Mouse (Mus musculus): ENCODE results near the gene a.

The a gene

GRCm38 (mm10) chr2:154776496-154776895, 14.7 kb upstream of the a start:
- in situ Hi-C loops (cut with MboI; ENCODE audit: low pct_unique_long_range_greater_than_20kb in 1 of 2, low sequenced_read_pairs in 2 of 2, unreplicated experiment in 1 of 2) = no loop called here

- in situ Hi-C loops (cut with MboI; ENCODE audit: low pct_unique_long_range_greater_than_20kb in 1 of 2, low sequenced_read_pairs in 2 of 2, unreplicated experiment in 1 of 2) = no loop called here
Observed at GRCm38 (mm10) chr2:154779648-154780047, 11.6 kb upstream of the a start.

- in situ Hi-C loops (cut with MboI; ENCODE audit: low pct_unique_long_range_greater_than_20kb in 1 of 2, low sequenced_read_pairs in 2 of 2, unreplicated experiment in 1 of 2) = no loop called here
Observed at GRCm38 (mm10) chr2:154782361-154782760, 8.8 kb upstream of the a start.

GRCm38 (mm10) chr2:154782856-154783650, 8.1 kb upstream of the a start:
- in situ Hi-C loops (cut with MboI; ENCODE audit: low pct_unique_long_range_greater_than_20kb in 1 of 2, low sequenced_read_pairs in 2 of 2, unreplicated experiment in 1 of 2) = no loop called here

GRCm38 (mm10) chr2:154785284-154785683, 5.9 kb upstream of the a start:
- in situ Hi-C loops (cut with MboI; ENCODE audit: low pct_unique_long_range_greater_than_20kb in 1 of 2, low sequenced_read_pairs in 2 of 2, unreplicated experiment in 1 of 2) = no loop called here

- in situ Hi-C loops (cut with MboI; ENCODE audit: low pct_unique_long_range_greater_than_20kb in 1 of 2, low sequenced_read_pairs in 2 of 2, unreplicated experiment in 1 of 2) = no loop called here
Observed at GRCm38 (mm10) chr2:154786187-154786586, 5.0 kb upstream of the a start.

GRCm38 (mm10) chr2:154786776-154787175, 4.4 kb upstream of the a start:
- in situ Hi-C loops (cut with MboI; ENCODE audit: low pct_unique_long_range_greater_than_20kb in 1 of 2, low sequenced_read_pairs in 2 of 2, unreplicated experiment in 1 of 2) = no loop called here

GRCm38 (mm10) chr2:154789381-154789780, 1.8 kb upstream of the a start:
- in situ Hi-C loops (cut with MboI; ENCODE audit: low pct_unique_long_range_greater_than_20kb in 1 of 2, low sequenced_read_pairs in 2 of 2, unreplicated experiment in 1 of 2) = no loop called here

- in situ Hi-C loops (cut with MboI; ENCODE audit: low pct_unique_long_range_greater_than_20kb in 1 of 2, low sequenced_read_pairs in 2 of 2, unreplicated experiment in 1 of 2) = no loop called here
Observed at GRCm38 (mm10) chr2:154789977-154790655, 1.1 kb upstream of the a start.

- in situ Hi-C loops (cut with MboI; ENCODE audit: low pct_unique_long_range_greater_than_20kb in 1 of 2, low sequenced_read_pairs in 2 of 2, unreplicated experiment in 1 of 2) = no loop called here
Observed at GRCm38 (mm10) chr2:154791661-154792642, 750 bp downstream of the a start.

- in situ Hi-C loops (cut with MboI; ENCODE audit: low pct_unique_long_range_greater_than_20kb in 1 of 2, low sequenced_read_pairs in 2 of 2, unreplicated experiment in 1 of 2) = no loop called here
Observed at GRCm38 (mm10) chr2:154803372-154803771, 12.2 kb downstream of the a start.

- in situ Hi-C loops (cut with MboI; ENCODE audit: low pct_unique_long_range_greater_than_20kb in 1 of 2, low sequenced_read_pairs in 2 of 2, unreplicated experiment in 1 of 2) = no loop called here
Observed at GRCm38 (mm10) chr2:154803845-154804244, 12.6 kb downstream of the a start.

- in situ Hi-C loops (cut with MboI; ENCODE audit: low pct_unique_long_range_greater_than_20kb in 1 of 2, low sequenced_read_pairs in 2 of 2, unreplicated experiment in 1 of 2) = no loop called here
Observed at GRCm38 (mm10) chr2:154807689-154808088, 16.5 kb downstream of the a start.

- in situ Hi-C loops (cut with MboI; ENCODE audit: low pct_unique_long_range_greater_than_20kb in 1 of 2, low sequenced_read_pairs in 2 of 2, unreplicated experiment in 1 of 2) = no loop called here
Observed at GRCm38 (mm10) chr2:154809107-154809762, 18.0 kb downstream of the a start.

- in situ Hi-C loops (cut with MboI; ENCODE audit: low pct_unique_long_range_greater_than_20kb in 1 of 2, low sequenced_read_pairs in 2 of 2, unreplicated experiment in 1 of 2) = no loop called here
Observed at GRCm38 (mm10) chr2:154810821-154811220, 19.6 kb downstream of the a start.

GRCm38 (mm10) chr2:154813426-154813825, 22.2 kb downstream of the a start:
- in situ Hi-C loops (cut with MboI; ENCODE audit: low pct_unique_long_range_greater_than_20kb in 1 of 2, low sequenced_read_pairs in 2 of 2, unreplicated experiment in 1 of 2) = no loop called here

GRCm38 (mm10) chr2:154817089-154817488, 25.9 kb downstream of the a start:
- in situ Hi-C loops (cut with MboI; ENCODE audit: low pct_unique_long_range_greater_than_20kb in 1 of 2, low sequenced_read_pairs in 2 of 2, unreplicated experiment in 1 of 2) = no loop called here

- in situ Hi-C loops (cut with MboI; ENCODE audit: low pct_unique_long_range_greater_than_20kb in 1 of 2, low sequenced_read_pairs in 2 of 2, unreplicated experiment in 1 of 2) = no loop called here
Observed at GRCm38 (mm10) chr2:154817788-154818187, 26.6 kb downstream of the a start.
